Mouse (Mus musculus): ENCODE measurements around the gene Smyd1.

Gene Smyd1

DNA sequence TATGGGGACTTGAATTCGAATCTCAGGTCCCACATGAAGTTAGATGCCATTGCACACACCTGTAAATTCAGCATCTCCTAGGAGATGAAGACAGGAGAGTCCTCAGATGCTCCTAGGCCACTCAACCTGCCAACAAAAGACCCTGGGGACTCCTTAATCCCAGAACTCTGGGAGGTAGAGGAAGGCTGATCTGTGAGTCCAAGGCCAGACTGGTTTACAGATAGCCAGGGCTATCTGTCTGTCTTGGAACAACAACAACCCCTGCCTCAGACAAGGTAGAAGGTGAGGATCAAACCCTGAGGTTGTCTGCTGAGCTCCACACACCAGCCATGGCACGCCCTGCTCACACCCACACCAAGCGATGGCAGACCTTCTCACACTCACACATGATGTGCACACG is 62.9 kb downstream of the Smyd1 start:
- DNase-seq (ENCODE audit: low spot score): no peak

DNA sequence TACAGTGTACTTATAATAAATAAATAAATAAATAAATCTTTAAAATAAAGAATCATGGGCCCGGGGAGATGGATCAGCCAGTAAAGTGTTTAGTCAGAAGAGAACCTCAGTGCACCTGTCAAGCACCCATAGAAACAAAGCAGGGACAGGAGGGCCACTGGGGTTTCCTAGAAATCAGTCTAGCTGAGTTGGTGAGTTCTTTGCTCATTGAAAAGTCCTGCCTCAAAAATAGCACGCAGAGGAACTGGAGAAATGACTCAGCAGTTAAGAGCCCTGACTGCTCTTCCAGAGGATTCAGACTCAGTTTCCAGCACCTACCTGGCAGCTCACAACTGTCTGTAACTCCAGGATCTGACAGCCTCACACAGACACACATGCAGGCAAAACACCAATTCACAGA is 63.5 kb downstream of the Smyd1 start:
- no peak for DNase-seq (ENCODE audit: low spot score)

DNA sequence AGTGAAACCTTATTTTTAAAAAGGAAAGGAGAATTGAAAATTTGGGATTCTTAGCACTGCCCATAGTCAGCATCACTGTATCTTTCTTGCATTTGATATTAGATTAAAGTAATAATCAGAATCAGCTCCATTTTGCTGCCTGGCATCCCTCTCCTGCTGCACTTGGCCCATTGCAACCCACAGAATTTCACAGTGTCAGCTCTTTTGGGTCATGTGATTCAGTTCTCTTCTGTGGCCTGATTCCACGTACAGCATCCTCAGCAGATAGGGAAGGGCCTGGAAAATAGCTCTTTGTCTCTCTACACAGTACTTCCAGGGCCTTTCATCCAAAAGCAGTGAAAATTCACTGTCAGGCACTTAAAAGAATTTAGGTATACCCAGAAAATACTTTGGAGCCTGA is 64.7 kb downstream of the Smyd1 start:
- no peak for DNase-seq (ENCODE audit: low spot score)

DNA sequence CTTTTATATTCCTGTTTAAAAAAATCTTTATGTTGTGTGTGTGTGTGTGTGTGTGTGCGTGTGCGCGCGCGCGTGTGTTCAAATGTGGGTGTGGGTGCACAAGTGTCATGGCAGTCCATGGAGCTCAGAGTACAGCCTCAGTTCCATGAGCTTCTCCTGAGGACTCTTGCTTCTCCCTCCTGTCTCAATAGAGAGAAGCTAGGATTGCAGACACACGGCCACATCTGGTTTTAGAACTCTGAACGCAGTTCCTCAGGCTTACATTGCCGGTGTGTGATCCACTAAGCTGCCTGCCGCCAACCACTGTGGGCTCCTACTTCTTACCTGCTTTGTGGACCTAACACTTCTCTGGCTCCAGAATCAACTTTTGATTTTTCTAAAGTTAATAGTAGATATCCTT is 65.9 kb downstream of the Smyd1 start:
- DNase-seq (ENCODE audit: low spot score): no peak

DNA sequence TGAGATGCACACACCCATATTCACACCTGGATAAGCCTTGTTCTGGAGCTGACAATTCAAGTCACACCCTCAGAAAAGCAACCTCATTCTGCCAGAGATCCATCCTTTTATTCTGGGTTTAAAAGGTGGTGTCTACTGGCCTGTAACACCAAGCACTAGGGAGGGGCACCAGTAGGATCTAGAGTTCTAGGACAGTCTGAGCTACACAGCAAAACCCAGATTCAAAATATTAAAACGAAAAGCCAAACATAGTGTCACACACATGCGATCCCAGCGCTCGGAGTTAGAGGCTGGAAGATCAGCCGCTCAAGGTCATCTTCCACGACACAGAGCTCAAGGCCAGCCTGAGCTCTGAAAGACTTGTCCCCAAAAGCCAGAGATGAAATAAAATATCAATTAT is 67.6 kb downstream of the Smyd1 start:
- DNase-seq (ENCODE audit: low spot score): no peak

DNA sequence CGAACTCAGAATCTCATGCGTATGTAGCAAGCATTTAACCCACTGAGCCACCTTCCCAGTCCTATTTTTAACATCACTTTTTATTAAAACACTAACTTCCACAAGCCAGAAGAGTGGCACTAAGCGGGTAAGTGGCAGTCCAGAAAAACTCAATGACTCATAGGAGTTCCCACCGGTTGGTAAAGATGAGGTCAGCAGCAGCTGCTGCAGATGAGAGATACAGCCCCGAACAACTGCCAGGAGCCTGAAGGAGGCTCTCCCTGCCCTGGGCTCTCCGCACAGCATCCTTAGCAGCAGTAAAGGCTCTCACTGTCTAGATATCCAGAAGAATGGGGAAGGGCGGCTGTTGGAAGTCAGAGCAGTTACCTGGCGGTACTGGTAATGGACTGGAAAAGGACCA is 71.1 kb downstream of the Smyd1 start:
- no peak for DNase-seq (ENCODE audit: low spot score)

DNA sequence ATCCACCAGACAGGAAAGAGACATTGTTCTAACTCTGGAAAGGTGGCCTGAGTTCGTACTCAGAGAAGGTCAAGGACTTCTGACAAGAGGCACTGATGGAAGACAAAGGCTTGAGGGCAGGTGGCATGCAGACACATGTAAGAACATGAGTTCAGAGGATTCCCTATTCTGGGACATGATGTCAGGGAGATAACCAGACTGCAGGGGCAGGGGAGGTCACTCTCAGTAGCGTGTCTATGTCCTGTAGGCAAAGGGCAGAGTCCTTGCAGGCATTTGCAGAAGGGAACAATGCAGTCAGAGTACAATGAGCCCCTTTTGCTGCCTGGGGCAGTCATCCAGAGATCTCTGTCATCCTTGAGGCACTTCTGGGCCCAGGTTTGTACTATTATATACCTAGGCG is 72.4 kb downstream of the Smyd1 start:
- DNase-seq (ENCODE audit: low spot score): no peak

DNA sequence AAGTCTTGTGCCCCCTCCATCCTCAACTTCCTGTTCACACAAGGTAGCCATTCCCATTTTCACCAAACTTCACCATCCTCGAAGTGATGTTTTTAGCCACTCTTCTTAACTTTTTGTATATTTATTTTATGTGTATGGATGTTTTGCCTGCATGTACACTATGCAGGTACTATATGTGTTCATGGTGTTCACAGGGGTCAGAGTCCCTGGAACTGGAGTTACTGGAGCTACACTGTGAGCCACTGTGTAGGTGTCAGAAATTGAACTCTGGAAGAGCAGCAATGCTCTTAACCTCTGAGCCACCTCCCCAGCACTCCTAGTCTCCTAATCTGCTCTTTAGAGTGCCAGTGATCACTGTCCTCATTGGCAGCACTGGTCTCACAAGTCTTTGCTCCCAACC is 73.6 kb downstream of the Smyd1 start:
- no peak for DNase-seq (ENCODE audit: low spot score)

DNA sequence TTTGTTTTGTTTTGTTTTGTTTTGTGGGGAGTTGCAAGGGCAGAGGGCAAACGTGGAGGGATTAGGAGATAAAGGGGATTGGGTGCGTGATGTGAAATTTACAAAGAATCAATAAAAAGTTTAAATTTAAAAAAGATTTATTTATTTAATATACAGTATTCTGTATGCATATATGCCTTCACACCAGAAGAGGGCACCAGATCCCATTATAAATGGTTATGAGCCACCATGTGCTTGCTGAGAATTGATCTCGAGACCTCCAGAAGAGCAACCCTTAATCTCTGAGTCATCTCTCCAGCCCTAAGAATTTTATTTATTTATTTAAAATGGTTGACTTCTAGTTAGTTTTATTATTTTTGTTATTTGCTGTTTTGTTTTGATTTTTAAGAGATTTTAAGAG is 78.8 kb downstream of the Smyd1 start:
- no peak for DNase-seq (ENCODE audit: low spot score)

DNA sequence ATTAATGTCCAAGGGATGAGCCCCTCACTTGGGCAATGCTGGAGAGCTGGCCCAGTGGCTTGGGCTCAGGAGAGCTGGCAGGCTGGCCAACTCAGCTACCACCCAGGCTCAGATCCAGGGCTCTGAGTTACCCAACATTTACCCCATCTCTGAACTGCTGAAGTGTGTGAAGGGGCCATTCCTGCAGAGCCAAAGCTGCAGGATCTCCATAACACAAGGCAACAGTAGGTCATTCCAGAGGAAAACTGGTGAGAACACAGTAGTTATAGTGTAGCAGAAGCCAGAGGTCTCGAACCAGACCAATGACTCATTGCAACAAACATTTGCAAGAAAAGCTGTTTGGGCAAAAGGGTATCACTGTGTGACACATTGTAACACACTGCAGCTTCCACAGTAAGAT is 79.2 kb downstream of the Smyd1 start:
- no peak for DNase-seq (ENCODE audit: low spot score)

DNA sequence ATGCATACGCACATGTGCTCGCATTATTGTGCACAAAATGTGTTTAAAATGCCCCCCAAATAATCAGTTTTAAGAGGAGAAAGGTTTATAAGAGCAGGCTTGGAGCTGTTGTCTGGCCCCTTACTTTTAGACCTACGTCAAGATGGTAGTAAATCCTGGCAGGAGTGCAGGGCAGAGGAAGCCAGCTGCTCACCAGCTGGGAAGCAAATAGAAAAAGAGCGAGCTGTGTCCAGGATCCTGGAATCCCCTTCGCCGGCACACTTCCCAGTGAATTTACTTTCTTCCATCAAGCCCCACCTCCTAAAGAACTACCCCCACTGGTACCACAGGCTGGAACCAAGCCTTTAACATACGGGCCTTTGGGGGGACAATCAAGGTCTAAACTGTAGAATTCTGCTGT is 81.2 kb downstream of the Smyd1 start:
- no peak for DNase-seq (ENCODE audit: low spot score)

DNA sequence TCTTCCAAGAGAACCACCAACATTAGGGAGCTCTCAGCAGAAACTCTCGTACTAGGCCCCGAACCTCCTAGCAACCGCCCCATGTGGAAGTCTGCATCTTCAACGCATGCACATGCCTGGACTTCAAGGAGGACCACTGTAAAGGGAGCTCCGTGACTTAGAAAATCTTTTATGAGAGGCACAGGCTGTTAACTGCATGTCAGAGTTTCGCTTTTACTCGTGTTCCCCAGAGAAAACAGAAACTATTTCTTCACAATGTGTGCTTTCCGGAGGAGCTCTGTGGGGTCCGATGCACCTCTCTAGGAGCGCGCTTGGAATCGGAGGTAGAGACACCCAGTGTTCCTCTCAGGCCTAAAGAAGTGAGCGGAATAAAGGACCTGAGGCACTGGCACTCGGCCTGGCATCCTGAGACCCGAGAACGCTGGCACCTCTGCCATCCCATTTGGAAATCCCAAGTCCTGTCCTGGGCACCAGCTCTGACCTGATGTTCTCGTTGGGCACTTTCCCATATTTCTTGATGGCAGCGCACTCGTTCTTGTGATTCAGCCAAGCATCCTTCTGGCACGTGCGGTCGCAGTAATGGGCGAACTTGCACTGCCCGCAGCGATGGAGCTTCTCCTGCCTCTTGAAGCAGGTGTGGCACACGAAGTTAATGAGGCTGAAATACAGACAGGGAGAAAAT is 82.8 kb downstream of the Smyd1 start:
- DNase-seq (ENCODE audit: low spot score): no peak

DNA sequence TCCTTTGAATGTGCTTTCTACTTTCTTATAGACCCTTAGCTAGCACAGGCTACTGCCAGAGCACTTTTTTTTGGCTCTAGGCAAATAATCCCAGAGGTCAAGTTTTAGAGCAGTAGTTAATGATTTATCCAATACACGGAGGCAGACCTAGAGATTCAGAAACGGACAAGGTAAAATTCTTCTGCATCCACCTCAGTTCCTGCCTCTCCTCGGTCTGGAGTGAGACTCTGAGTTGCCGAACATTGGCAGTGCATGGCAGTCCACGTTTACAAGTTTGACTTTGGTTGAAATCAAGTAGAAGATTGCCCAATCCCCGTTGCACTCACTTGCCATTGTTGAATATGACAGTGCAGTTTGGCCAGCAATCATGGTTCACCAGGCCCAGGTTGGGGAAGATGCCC is 85.0 kb downstream of the Smyd1 start:
- no peak for DNase-seq (ENCODE audit: low spot score)

DNA sequence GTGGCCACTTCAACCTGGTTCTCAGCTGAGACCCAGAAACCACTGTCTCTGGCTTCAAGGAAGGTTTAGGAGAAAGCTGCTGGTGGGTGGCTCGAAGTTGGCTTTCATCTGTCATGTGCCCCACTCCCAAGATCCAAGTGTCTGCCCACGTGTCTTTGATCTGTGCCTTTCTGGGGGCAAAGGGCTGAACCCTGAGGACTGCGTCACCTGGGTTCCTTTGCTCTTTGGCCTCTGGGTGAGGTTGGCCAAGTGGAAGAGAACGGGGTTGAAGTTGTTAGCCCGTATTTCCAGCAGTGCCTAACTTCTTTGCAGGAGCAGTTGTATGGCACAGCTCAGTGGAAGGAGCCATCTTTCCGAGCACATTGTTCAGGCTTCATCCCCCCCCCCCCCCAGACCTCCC is 85.5 kb downstream of the Smyd1 start:
- DNase-seq (ENCODE audit: low spot score): no peak

DNA sequence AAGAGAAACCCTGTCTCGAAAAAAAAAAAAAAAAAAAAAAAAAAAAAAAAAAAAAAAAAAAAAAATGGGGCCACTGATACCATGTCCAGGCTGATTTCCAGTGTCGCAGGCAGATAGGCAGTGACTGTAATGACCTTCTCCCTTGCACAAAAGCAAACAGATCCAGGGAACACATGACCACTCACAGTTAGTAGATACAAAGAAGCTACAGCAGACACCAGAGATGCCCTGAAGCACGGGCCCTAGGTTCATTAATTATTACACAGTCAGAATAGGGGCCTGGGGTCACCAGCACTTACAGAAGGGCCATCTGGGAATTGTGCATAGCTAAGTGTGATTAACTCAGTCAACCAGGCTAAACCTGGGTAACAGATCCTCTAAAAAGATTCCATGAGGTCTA is 86.1 kb downstream of the Smyd1 start:
- no peak for DNase-seq (ENCODE audit: low spot score)

DNA sequence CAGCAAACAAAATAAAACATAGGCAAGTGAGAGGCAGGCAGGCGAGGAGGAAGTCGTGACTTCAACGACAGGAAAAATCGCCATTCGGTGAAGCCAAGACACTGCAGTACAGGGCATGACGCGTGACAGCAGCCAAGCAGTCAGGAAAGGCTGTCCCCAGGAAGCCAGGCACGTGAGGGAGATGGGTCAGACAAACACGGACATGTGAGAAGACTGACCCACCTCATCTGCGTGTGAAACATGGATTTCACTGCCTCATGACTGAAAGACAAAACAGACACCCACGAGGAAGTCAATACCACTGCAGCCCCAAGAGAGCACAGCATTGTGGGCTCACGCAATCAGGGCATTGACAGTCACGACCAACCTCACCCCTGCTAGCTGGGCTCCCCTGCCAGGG is 86.9 kb downstream of the Smyd1 start:
- no peak for DNase-seq (ENCODE audit: low spot score)

DNA sequence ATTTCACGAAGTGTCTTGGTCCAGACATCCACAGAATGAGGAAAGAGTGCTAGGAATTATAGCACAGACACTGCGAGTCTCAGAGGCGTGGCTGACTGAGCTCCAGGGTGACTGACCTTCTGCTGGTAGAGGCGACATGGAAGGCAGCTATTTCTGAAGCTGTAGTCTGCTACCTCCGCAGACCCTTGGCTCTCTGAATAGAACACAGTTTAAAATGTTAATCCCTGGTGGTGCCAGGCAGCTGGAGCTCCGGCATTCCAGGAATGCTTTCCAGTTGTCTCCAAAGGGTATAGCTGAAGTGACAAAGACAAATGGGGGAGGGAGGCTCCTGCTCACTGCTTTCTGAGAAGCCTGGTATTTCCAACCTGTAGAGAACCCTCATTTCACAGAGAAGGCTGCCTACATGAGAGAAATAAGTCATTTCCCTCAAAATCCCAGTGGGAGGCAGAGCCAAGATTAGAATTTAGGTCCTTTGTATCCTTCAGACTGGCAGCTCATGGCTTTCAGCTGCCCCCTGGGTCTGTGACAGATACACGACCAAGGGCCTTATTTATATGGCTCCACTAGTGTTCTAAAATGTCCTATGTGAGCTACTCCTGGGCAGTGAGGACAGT is 94.8 kb downstream of the Smyd1 start:
- DNase-seq (ENCODE audit: low spot score): no peak

DNA sequence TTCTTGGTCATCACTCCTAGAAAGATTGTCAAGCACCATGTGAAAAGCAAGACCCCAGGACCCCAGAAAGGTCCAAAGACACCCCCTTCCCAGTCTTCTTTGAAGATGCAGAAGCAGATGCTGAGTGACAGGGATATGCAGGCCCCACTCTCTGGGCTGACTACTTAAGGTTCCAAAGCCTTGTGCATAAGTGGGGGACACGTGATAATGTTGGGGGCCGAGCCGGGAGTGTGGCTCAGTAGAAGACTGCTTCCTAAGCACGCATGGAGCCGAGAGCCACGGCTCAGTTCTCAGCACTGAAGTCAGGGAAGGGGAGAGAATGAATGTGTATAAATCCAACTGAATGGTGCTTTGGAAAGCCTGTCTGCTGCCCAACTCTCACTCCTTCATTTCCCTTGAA is 95.5 kb downstream of the Smyd1 start:
- DNase-seq (ENCODE audit: low spot score): no peak

DNA sequence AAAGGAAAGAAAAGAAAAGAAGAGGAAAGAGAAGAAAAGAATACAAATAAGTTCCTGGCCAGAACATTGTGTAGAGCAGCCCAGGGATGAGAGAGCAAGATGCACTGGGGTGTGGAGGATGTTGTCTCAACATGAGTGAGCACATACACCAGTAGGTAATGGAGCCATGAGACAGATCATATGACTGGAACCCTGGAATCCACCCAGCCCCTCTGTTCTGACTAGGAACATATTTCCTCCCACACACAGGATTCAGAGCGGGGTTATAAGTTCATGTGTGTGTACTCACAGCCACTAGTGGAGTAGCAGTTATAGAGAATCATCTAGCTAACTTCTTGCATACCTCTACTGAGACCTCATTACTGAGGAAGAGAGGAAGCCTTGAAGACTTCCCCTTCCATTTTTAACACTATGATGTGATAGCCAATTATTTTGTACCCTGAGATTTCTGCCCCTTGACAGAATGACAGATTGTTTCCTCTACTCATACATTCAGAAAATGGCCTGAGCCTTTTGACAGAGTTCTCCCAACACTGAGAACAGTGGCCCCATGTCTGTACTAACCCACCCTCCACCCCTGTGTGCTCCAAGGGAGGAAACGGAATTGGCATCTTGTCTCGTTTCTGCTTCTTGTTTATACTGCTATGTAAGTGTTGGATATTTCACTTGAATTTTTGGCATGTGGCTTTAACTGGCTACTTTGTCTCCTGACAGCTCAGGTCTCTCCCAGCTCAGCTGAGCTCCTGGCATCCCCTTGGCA is 97.7 kb downstream of the Smyd1 start:
- no peak for DNase-seq (ENCODE audit: low spot score)

DNA sequence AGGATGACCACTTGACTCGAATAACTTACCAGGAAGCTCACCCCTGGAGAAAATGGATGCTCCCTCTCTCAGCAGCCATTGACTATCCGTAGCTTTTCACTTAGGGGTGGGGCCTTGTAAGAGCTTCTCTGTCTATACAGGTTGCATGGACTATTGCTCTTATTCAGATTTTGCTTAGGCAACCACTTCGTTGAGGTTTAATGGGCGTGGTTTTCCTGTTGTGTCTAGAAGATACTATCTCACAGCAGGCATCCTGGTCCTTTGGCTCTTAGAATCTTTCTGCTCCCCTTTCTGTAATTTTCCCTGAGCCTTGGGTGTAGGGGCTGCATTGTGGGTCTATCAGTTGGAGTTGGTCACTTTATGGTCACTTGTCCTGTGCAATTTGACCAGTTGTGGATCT is 100.5 kb downstream of the Smyd1 start:
- no peak for DNase-seq (ENCODE audit: low spot score)

DNA sequence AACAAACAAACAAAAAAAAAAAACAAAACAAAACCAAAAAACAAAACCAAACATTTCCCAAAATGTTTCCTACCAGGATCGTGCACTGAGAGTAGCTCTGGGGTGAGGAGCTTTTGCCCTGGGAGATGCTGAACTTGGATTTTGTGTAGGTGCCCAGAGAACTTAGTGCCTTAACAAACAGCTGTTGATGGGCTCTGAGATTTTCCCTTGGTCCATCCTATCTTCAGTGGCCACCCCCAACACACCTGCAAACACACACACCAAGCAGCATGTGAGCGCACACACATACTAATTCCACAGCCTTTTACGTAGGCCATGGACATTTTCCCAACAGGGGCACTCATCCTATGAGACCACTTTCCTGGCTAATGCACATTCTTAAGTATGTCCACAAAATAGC is 109.6 kb downstream of the Smyd1 start:
- DNase-seq (ENCODE audit: low spot score): no peak

DNA sequence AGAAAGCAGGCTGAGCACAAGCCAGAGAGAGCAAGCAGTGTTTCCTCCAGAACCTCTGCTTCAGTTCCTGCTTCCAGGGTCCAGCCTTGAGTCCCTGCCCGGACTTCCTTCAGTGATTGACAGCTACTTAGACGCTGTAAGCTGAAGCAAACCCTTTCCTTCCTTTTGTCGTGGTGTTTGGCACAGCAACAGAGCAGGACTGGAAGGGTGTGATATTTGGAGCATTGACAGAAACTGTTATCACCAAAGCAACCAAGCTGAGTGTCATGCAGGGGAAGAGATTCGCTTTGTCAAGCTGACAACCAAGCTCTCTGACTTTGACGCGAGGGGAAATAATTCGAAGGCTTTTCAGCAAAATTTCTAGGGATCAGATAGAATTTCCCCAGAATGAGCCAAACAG is 110.1 kb downstream of the Smyd1 start:
- no peak for DNase-seq (ENCODE audit: low spot score)

DNA sequence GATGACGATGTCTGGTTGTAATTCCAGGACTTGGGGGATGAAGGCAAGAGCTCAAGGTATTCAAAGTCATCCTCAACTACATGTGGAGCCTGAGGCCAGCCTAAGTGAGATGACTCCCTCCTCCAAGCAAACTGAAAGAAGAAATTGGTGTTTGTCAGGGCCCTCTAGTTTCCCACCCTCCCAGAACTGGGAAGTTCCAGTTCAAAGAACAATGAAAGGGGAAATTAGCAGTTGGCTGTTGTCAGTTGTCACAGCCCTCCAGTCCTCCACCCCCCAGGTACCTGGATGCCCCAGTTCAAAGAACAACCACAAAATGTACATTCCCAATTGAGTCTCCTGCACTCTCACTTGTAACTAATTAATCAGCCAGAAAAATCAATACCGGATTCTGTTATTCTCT is 113.3 kb downstream of the Smyd1 start:
- no peak for DNase-seq (ENCODE audit: low spot score)

DNA sequence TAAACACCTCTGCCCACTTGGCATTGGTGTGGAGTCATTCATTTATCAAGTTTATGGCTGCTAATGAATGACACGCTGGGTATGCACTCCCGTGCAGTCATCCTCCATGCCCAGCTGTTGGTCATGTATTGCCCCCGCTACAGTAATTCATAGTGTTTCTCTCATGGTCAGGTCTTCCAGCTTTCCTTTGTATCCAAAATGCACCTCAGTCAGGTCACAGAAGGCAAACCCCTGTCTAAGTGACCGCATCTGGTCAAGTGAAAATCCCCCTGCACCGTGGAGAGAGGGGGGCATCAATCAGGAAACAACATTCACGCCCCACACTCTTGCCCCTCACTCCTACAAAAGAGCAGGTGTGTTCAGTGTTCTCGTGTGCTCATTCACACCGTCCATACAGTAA is 117.9 kb downstream of the Smyd1 start:
- DNase-seq (ENCODE audit: low spot score): no peak

Measured in ovary, postnatal 36 days (tissue).